Mouse (Mus musculus) CH12.LX (cell line): ENCODE measurements at regions not wholly inside any gene's neighbourhood (a gene's known extent, or its start where the extent isn't known, plus 50 kb on each side); places are given as distances from the start of the nearest gene placed in this dataset.

Experiments used
- DNase-seq: peaks from one replicate; pipeline ENCODE4 v3.0.0-alpha.2; 2013; ENCODE audit errors: extremely low read depth
- H3K27ac ChIP-seq: 2 replicates; pipeline ENCODE4 v1.5.1; 2012; ENCODE audit warnings: low read depth, mild to moderate bottlenecking, control low read depth, moderate library complexity; ENCODE audit not compliant: insufficient read depth
- H3K27me3 ChIP-seq: replicated peaks from 2 replicates; pipeline ENCODE3; 2012; ENCODE audit warnings: inconsistent platforms
- H3K36me3 ChIP-seq, 2 experiments: replicated peaks in 1 of 2; 2 replicates each; pipeline versions ENCODE3 to v1.6.1; 2012; ENCODE audit warnings: inconsistent platforms in 1 of 2, low read length in 1 of 2, mild to moderate bottlenecking in 1 of 2, mixed read lengths in 1 of 2, moderate library complexity in 1 of 2; ENCODE audit not compliant: control insufficient read depth in 1 of 2, insufficient read depth in 1 of 2
- H3K4me1 ChIP-seq, 2 experiments: 2 replicates each; pipeline ENCODE4 v1.6.1; 2012; ENCODE audit warnings: inconsistent platforms in 1 of 2, moderate library complexity in 1 of 2; ENCODE audit not compliant: insufficient read depth in 2 of 2, control insufficient read depth in 1 of 2
- H3K4me2 ChIP-seq: 2 replicates; pipeline ENCODE4 v1.6.1; 2012; ENCODE audit warnings: low read depth, mild to moderate bottlenecking, control low read depth; ENCODE audit not compliant: poor library complexity, insufficient read depth, severe bottlenecking
- H3K4me3 ChIP-seq, 3 experiments: fragments of 150-350 bp in 1 of 3; sonication (generic) in 1 of 3; replicated peaks in 1 of 3; 2 replicates each; pipeline versions ENCODE3 to v1.5.1; 2011 to 2012; ENCODE audit warnings: low read depth in 2 of 3, low read length in 2 of 3, mild to moderate bottlenecking in 2 of 3, moderate library complexity in 2 of 3, control low read depth in 1 of 3, improper control_type of control experiment in 1 of 3, inconsistent platforms in 1 of 3, mixed read lengths in 1 of 3; ENCODE audit not compliant: poor library complexity in 1 of 3
- H3K79me2 ChIP-seq: replicated peaks from 2 replicates; pipeline ENCODE4 v1.6.1; 2012; ENCODE audit warnings: mild to moderate bottlenecking, moderate library complexity; ENCODE audit not compliant: control insufficient read depth, poor library complexity, insufficient read depth, severe bottlenecking; ENCODE audit errors: extremely low read depth
- H3K9ac ChIP-seq: 2 replicates; pipeline ENCODE4 v1.6.1; 2012; ENCODE audit warnings: low read depth, mild to moderate bottlenecking, control low read depth, moderate library complexity; ENCODE audit not compliant: insufficient read depth
- H3K9me3 ChIP-seq: replicated peaks from 2 replicates; pipeline ENCODE3; 2012; ENCODE audit warnings: low read length, inconsistent platforms, mixed read lengths
- BHLHE40 ChIP-seq: IDR thresholded peaks from 2 replicates; pipeline ENCODE4 v1.6.1; 2011; ENCODE audit warnings: mild to moderate bottlenecking, low read depth, low read length, improper control_type of control experiment
- CHD1 ChIP-seq: IDR thresholded peaks from 2 replicates; pipeline ENCODE4 v1.6.1; 2012; ENCODE audit warnings: low read depth, low read length, improper control_type of control experiment, inconsistent platforms
- CHD2 ChIP-seq: IDR thresholded peaks from 2 replicates; pipeline ENCODE4 v1.6.1; 2011; ENCODE audit warnings: low read length, improper control_type of control experiment
- CTCF ChIP-seq, 2 experiments: IDR thresholded peaks in 1 of 2; conservative IDR thresholded peaks in 1 of 2; 2 replicates each; pipeline ENCODE4 v1.5.1; 2011 to 2012; ENCODE audit warnings: low read depth in 2 of 2, low read length in 2 of 2, improper control_type of control experiment in 1 of 2, inconsistent platforms in 1 of 2, mild to moderate bottlenecking in 1 of 2, moderate library complexity in 1 of 2
- E2F4 ChIP-seq: IDR thresholded peaks from 2 replicates; pipeline ENCODE4 v1.6.1; 2011; ENCODE audit warnings: low read depth, low read length, improper control_type of control experiment; ENCODE audit not compliant: insufficient replicate concordance
- ELF1 ChIP-seq: IDR thresholded peaks from 2 replicates; pipeline ENCODE4 v1.6.1; 2014; ENCODE audit warnings: low read depth, mild to moderate bottlenecking, inconsistent platforms, low read length, improper control_type of control experiment
- EP300 ChIP-seq: IDR thresholded peaks from 2 replicates; pipeline ENCODE4 v1.6.1; 2011; ENCODE audit warnings: low read length, improper control_type of control experiment
- ETS1 ChIP-seq: conservative IDR thresholded peaks from 2 replicates; pipeline ENCODE4 v1.6.1; 2012; ENCODE audit warnings: low read depth, mild to moderate bottlenecking, inconsistent platforms, low read length, improper control_type of control experiment, moderate library complexity
- GABPA ChIP-seq: IDR thresholded peaks from 2 replicates; pipeline ENCODE4 v1.6.1; 2012; ENCODE audit warnings: low read depth, low read length, improper control_type of control experiment, inconsistent platforms; ENCODE audit not compliant: insufficient replicate concordance
- HCFC1 ChIP-seq: IDR thresholded peaks from 2 replicates; pipeline ENCODE4 v1.6.1; 2012; ENCODE audit warnings: low read depth, mild to moderate bottlenecking, inconsistent platforms, low read length, improper control_type of control experiment
- IRF4 ChIP-seq: IDR thresholded peaks from 2 replicates; pipeline ENCODE4 v1.6.1; 2014; ENCODE audit warnings: low read depth, mild to moderate bottlenecking, inconsistent platforms, low read length, improper control_type of control experiment
- JUN ChIP-seq: IDR thresholded peaks from 2 replicates; pipeline ENCODE4 v1.6.1; 2011; ENCODE audit warnings: low read depth, mild to moderate bottlenecking, low read length, improper control_type of control experiment, moderate library complexity; ENCODE audit not compliant: insufficient read depth
- JUND ChIP-seq: conservative IDR thresholded peaks from 2 replicates; pipeline ENCODE4 v1.6.1; 2011; ENCODE audit warnings: low read depth, low read length, improper control_type of control experiment
- KAT2A ChIP-seq: IDR thresholded peaks from 2 replicates; pipeline ENCODE4 v1.6.1; 2012; ENCODE audit warnings: low read length, improper control_type of control experiment, inconsistent platforms; ENCODE audit not compliant: insufficient replicate concordance
- MAFK ChIP-seq: IDR thresholded peaks from 2 replicates; pipeline ENCODE4 v1.6.1; 2011; ENCODE audit warnings: low read length, improper control_type of control experiment; ENCODE audit not compliant: insufficient replicate concordance
- MAX ChIP-seq: IDR thresholded peaks from 2 replicates; pipeline ENCODE4 v1.6.1; 2011; ENCODE audit warnings: low read length, improper control_type of control experiment
- MAZ ChIP-seq: IDR thresholded peaks from 2 replicates; pipeline ENCODE4 v1.6.1; 2012; ENCODE audit warnings: low read depth, mild to moderate bottlenecking, inconsistent platforms, low read length, improper control_type of control experiment, moderate library complexity
- MEF2A ChIP-seq: IDR thresholded peaks from 2 replicates; pipeline ENCODE4 v1.6.1; 2014; ENCODE audit warnings: low read depth, mild to moderate bottlenecking, inconsistent platforms, low read length, improper control_type of control experiment, borderline replicate concordance
- MXI1 ChIP-seq: IDR thresholded peaks from 2 replicates; pipeline ENCODE4 v1.6.1; 2011; ENCODE audit warnings: mild to moderate bottlenecking, low read depth, low read length, improper control_type of control experiment
- MYC ChIP-seq: IDR thresholded peaks from 2 replicates; pipeline ENCODE4 v1.6.1; 2011; ENCODE audit warnings: low read depth, mild to moderate bottlenecking, improper control_type of control experiment, low read length
- NELFE ChIP-seq: IDR thresholded peaks from 2 replicates; pipeline ENCODE4 v1.6.1; 2011; ENCODE audit warnings: low read depth, low read length, improper control_type of control experiment
- NRF1 ChIP-seq: IDR thresholded peaks from 2 replicates; pipeline ENCODE4 v1.6.1; 2014; ENCODE audit warnings: low read depth, mild to moderate bottlenecking, inconsistent platforms, low read length, improper control_type of control experiment, moderate library complexity
- PAX5 ChIP-seq: IDR thresholded peaks from 2 replicates; pipeline ENCODE4 v1.6.1; 2012; ENCODE audit warnings: low read length, inconsistent platforms, mixed read lengths
- POLR2A ChIP-seq: IDR thresholded peaks from 2 replicates; pipeline ENCODE4 v1.6.1; 2011; ENCODE audit warnings: low read depth, mild to moderate bottlenecking, improper control_type of control experiment, low read length
- POLR2AphosphoS2 ChIP-seq: IDR thresholded peaks from 2 replicates; pipeline ENCODE4 v1.6.1; 2011; ENCODE audit warnings: low read depth, low read length, improper control_type of control experiment
- RAD21 ChIP-seq: IDR thresholded peaks from 2 replicates; pipeline ENCODE4 v1.6.1; 2011; ENCODE audit warnings: low read depth, mild to moderate bottlenecking, low read length, improper control_type of control experiment, moderate library complexity
- RCOR1 ChIP-seq: conservative IDR thresholded peaks from 2 replicates; pipeline ENCODE4 v1.6.1; 2012; ENCODE audit warnings: low read depth, mild to moderate bottlenecking, inconsistent platforms, low read length, improper control_type of control experiment
- SIN3A ChIP-seq: IDR thresholded peaks from 2 replicates; pipeline ENCODE4 v1.6.1; 2012; ENCODE audit warnings: low read length, improper control_type of control experiment, inconsistent platforms
- SMC3 ChIP-seq: IDR thresholded peaks from 2 replicates; pipeline ENCODE4 v1.6.1; 2011; ENCODE audit warnings: low read depth, low read length, improper control_type of control experiment
- TBP ChIP-seq: conservative IDR thresholded peaks from 2 replicates; pipeline ENCODE4 v1.6.1; 2011; ENCODE audit warnings: low read depth, low read length, improper control_type of control experiment
- TCF12 ChIP-seq: IDR thresholded peaks from 2 replicates; pipeline ENCODE4 v1.6.1; 2014; ENCODE audit warnings: low read depth, mild to moderate bottlenecking, inconsistent platforms, low read length, improper control_type of control experiment
- UBTF ChIP-seq: IDR thresholded peaks from 2 replicates; pipeline ENCODE4 v1.6.1; 2012; ENCODE audit warnings: low read depth, mild to moderate bottlenecking, inconsistent platforms, low read length, improper control_type of control experiment, moderate library complexity
- USF1 ChIP-seq: IDR thresholded peaks from 2 replicates; pipeline ENCODE4 v1.6.1; 2014; ENCODE audit warnings: low read depth, mild to moderate bottlenecking, inconsistent platforms, low read length, improper control_type of control experiment
- USF2 ChIP-seq: conservative IDR thresholded peaks from 2 replicates; pipeline ENCODE4 v1.6.1; 2011; ENCODE audit warnings: low read depth, low read length, improper control_type of control experiment
- ZC3H11A ChIP-seq: IDR thresholded peaks from 2 replicates; pipeline ENCODE4 v1.6.1; 2012; ENCODE audit warnings: low read depth, mild to moderate bottlenecking, inconsistent platforms, low read length, improper control_type of control experiment
- ZKSCAN1 ChIP-seq: IDR thresholded peaks from 2 replicates; pipeline ENCODE4 v1.6.1; 2012; ENCODE audit warnings: low read depth, inconsistent platforms, low read length, improper control_type of control experiment, borderline replicate concordance
- ZMIZ1 ChIP-seq: IDR thresholded peaks from 2 replicates; pipeline ENCODE4 v1.6.1; 2012; ENCODE audit warnings: low read depth, mild to moderate bottlenecking, inconsistent platforms, low read length, improper control_type of control experiment
- ZNF384 ChIP-seq: IDR thresholded peaks from 2 replicates; pipeline ENCODE4 v1.6.1; 2012; ENCODE audit warnings: low read depth, low read length, improper control_type of control experiment, inconsistent platforms
- dilution Hi-C: fragments of 300-500 bp; cut with MboI; formaldehyde crosslinking; loops from 2 replicates; pipeline ENCODE4 v1.14.3; 2020; ENCODE audit warnings: low sequenced_read_pairs; ENCODE audit not compliant: extremely low pct_unique_long_range_greater_than_20kb, extremely low pct_ligation_motif_present
- in situ Hi-C: fragments of 300-500 bp; cut with MboI; formaldehyde crosslinking; loops from 3 replicates; pipeline ENCODE4 v1.14.3; 2019; ENCODE audit warnings: low sequenced_read_pairs, low pct_ligation_motif_present, low pct_unique_long_range_greater_than_20kb, mixed read lengths

DNA sequence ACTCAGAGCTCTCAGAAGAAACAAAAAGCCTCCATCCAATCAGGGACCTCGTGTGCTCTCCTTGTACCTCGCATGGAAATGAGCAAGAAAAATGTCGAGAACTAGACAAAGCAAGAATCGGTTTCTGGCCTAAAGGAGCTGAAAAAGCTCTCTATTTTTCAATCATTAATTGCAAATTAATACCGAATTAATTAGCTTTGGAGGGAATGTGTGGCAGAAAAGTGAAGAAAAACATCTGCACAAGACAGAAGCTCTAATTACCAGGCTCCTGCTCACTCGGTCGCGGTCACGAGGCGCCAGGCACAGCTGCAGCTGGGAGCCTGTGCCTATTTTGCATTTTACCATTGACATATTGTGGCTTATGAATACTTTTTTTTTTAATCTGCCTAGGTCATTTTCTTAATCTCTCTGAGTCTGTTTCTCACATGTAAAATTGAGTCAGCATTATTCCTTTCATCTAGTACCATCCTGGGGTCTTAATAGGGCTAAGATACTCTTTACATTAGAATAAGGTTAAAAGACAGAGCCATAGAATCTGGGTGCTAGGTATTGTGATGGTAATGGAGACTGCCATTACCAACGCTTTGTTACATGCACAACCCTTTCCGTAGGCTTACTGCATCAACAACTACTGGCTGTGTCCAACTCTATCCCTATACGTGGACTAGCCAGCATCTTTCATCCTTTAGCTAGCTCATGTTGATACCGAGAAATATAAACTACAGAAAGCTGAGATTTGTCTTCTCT, 109.8 kb upstream of the Zc3h12c start:
- Histone ChIP-seq H3K9me3 (no peaks in the 10 kb centered on the region), H3K36me3 (peaks cover 0 to 9% of the 10 kb centered on the region in 2 experiments)

DNA sequence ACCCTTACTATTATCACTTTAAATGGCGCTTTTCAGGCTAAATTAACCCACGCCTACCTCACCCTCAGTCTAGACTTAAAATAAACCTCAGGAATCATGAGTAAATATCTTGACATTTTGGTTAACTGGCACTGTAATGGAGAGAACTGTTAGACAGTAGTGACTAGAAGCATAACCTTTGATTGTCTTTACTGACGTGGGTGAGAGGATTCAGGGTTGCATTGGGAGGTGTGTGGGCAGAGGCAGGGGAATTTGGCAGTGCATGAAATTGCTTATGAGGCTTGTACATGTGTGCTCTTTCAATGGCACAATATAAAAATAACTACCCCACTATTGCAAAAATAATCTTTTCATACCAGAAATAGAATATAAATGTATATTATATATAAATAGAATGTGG, 105.6 kb upstream of the Zc3h12c start:
- H3K9ac ChIP-seq = no peak overlapping the region
- peaks cover 9 to 72% of the 10 kb centered on the region in 2 experiments for H3K4me1 ChIP-seq
- no peak for DNase-seq
- in situ Hi-C loops = no loop called here
- H3K4me2 ChIP-seq = no peak overlapping the region
- H3K79me2 ChIP-seq = no peaks in the 10 kb centered on the region
- peaks cover 5% of the 10 kb centered on the region for H3K9me3 ChIP-seq
- peaks cover 0 to 1% of the 10 kb centered on the region in 2 experiments for H3K36me3 ChIP-seq
- no peak overlapping the region for H3K27ac ChIP-seq
- no peak overlapping the region for H3K4me3 ChIP-seq
- dilution Hi-C loops = no loop called here
- no peak for TF ChIP-seq CTCF (conservative IDR thresholded peaks at IDR 0.05 in 1 of 2, IDR thresholded peaks at IDR 0.05 in 1 of 2; ENCODE audit: low read depth in 2 of 2, low read length in 2 of 2)
- TF ChIP-seq HCFC1 = no peak
- no peak for TF ChIP-seq SMC3
- TF ChIP-seq, all 38 proteins: peak for 0
- no peaks in the 10 kb centered on the region for H3K27me3 ChIP-seq

More for the DNA sequence above, 109.8 kb upstream of the Zc3h12c start:
- H3K4me1 ChIP-seq = peaks cover 28 to 77% of the 10 kb centered on the region in 2 experiments
- H3K9ac ChIP-seq = no peak overlapping the region
- dilution Hi-C loops (loop anchor here (25.0 kb wide), 1 partner anchor 91 kb away; no protein-coding TSS in a partner anchor), in situ Hi-C loops (no loop called here)
- H3K27me3 ChIP-seq = no peaks in the 10 kb centered on the region
- no peak for TF ChIP-seq PAX5
- peak; percentile 92 for TF ChIP-seq ETS1
- TF ChIP-seq E2F4 = 0 out of 2 replicates have a peak, but pooled peaks have one; percentile 42
- TF ChIP-seq CHD1 = peak; percentile 57; the same call in 1 of the 2 replicates
- TF ChIP-seq ZNF384 = peak; percentile 90
- 0 out of 2 replicates have a peak, but pooled peaks have one; percentile 33 for TF ChIP-seq KAT2A
- TF ChIP-seq ZMIZ1 = no peak
- no peak for TF ChIP-seq ZC3H11A
- peak; percentile 97 for TF ChIP-seq BHLHE40
- TF ChIP-seq NRF1 = no peak
- TF ChIP-seq ELF1 = no peak
- peak; percentile 50; the same call in 1 of the 2 replicates for TF ChIP-seq SIN3A
- TF ChIP-seq CTCF (conservative IDR thresholded peaks at IDR 0.05 in 1 of 2, IDR thresholded peaks at IDR 0.05 in 1 of 2; ENCODE audit: low read depth in 2 of 2, low read length in 2 of 2) = no peak
- peak; percentile 76 for TF ChIP-seq MXI1
- peak; percentile 42 for TF ChIP-seq USF1
- no peak for TF ChIP-seq POLR2A
- TF ChIP-seq USF2 = 0 out of 2 replicates have a peak, but pooled peaks have one; percentile 9
- no peak for TF ChIP-seq ZKSCAN1
- peak; percentile 65 for TF ChIP-seq MYC
- no peak for TF ChIP-seq UBTF
- TF ChIP-seq RAD21 = no peak; the same call in 1 of the 2 replicates
- peak; percentile 80; the same call in 1 of the 2 replicates for TF ChIP-seq RCOR1
- no peak for TF ChIP-seq GABPA
- no peak for TF ChIP-seq POLR2AphosphoS2
- peak; percentile 85 for TF ChIP-seq MAX
- TF ChIP-seq MEF2A = peak; percentile 53; the same call in 1 of the 2 replicates
- peak; percentile 52; the same call in 1 of the 2 replicates for TF ChIP-seq CHD2
- TF ChIP-seq SMC3 = 0 out of 2 replicates have a peak, but pooled peaks have one; percentile 10
- peak; percentile 90 for TF ChIP-seq EP300
- peak; percentile 69; the same call in 1 of the 2 replicates for TF ChIP-seq MAFK
- TF ChIP-seq HCFC1 = peak; percentile 49
- TF ChIP-seq MAZ = 0 out of 2 replicates have a peak, but pooled peaks have one; percentile 33
- TF ChIP-seq JUN = no peak
- TF ChIP-seq TCF12 = peak; percentile 91
- TF ChIP-seq NELFE = no peak
- peak; percentile 40; the same call in 1 of the 2 replicates for TF ChIP-seq JUND
- TF ChIP-seq TBP = no peak
- TF ChIP-seq IRF4 = peak; percentile 59; the same call in 1 of the 2 replicates
- peak; percentile 65 for DNase-seq
- H3K27ac ChIP-seq = no peak overlapping the region
- no peak overlapping the region for H3K4me3 ChIP-seq
- H3K79me2 ChIP-seq = no peaks in the 10 kb centered on the region
- H3K4me2 ChIP-seq = peak overlapping the region; percentile 46; the same call in 1 of the 2 replicates
